Mouse (Mus musculus): ENCODE measurements around the gene Apobec1. TPM values are rescaled to one million over a fixed set of nuclear protein-coding genes. Genes with fewer than 3 reads are reported as not detected.
"Not testable (repeated sequence)": the region's sequence is repeated elsewhere in the genome, so short reads cannot be mapped to it uniquely, and the experiment has no call there.

Apobec1 gene
- 6.3 and 6.5 TPM in 2 replicates for polyA plus RNA-seq (2015; fragmentation: Nextera tagmentation; extraction: Ambion mirVana)

DNA sequence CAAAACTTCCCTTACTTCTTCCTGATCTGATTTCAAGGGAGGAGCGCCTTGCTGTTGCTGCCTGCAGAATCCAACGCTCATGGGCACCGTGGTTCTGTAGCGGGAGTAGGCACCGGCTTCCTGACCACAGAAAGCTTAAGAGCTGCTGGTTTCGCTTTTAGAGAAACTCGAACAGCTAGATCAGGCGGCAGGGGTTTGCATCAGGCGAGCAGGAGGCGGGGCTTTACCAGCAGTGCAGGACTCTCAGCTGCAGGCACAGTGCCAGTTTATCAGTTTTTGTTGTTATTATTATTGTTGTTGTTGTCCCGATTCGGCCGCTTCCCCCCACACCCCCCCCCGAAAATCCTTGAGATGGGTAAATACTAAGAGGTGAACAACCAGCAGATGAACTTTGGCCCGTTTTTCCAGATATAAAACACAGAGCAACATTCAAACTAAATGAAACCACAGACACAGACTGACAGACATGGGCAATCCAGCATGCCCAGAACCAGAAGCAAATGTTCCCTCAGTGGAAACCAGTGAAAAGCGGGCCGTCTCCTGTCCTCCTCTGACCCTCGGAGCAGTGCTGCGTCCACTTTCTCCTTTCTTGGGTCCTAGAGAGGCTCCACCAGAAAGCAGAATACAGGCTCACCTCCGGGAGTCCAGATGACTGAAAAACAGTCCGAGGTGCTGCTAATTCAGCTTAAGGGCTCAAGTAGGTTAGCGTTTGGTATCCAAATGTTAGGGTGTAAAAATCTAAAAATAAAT is at the start of gene Apobec1:
TSS of gene Apobec1 (minus strand) at position 203 of the 750 bp plus-strand sequence.
- Histone ChIP-seq H3K27me3 (no peaks in the 10 kb centered on the region), H3K36me3 (no peaks in the 10 kb centered on the region), H3K9ac (peak within 1 kb of the TSS; percentile 48), H3K4me3 (peak within 1 kb of the TSS; percentile 50), H3K4me1 (no peaks in the 10 kb centered on the region), H3K9me3 (no peaks in the 10 kb centered on the region), H3K4me2 (peak within 1 kb of the TSS; percentile 66), H3K27ac (peak within 1 kb of the TSS; percentile 81)
- 4% methylated on average over 22 of the region's 22 CpGs for WGBS
- peak; percentile 85; the same call in 1 of the 2 replicates for ATAC-seq (ENCODE audit: borderline replicate concordance, extremely low read depth, low FRiP score, low TSS enrichment)

DNA sequence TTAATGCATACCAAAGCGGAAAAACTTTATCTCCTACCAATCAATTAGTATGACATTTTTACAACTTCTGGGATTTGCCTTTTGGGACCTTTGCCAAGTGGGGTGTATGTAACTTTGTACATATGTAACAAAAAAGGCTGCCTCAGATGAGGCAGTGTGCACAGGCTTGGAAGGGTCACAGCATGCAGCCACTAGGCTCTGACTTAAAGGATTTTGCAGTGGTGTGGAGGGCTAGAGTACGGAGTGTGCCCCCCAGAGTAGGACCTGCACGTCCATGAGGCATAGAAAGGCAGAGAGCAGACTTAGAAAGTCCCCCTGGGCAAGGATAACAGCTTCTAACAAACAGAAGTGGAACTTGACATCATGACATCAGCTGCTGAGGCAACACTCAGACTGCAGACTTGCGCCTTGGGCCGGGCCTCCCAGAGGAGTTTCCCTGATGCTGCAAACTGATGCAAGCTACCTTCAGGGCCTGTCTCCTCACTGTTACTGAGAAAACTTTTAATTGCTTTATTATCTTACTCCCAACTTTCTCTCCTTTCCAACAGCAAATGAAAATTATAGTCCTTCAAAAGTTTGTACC is 48.2 kb upstream of the Apobec1 start:
- H3K4me2 ChIP-seq, result no peak overlapping the region
- no peak overlapping the region for H3K9ac ChIP-seq
- H3K9me3 ChIP-seq, result no peaks in the 10 kb centered on the region
- H3K4me1 ChIP-seq, result no peaks in the 10 kb centered on the region
- no peaks in the 10 kb centered on the region for H3K36me3 ChIP-seq
- no peak overlapping the region for H3K27ac ChIP-seq
- ATAC-seq (ENCODE audit: borderline replicate concordance, extremely low read depth, low FRiP score, low TSS enrichment), result no peak
- H3K27me3 ChIP-seq, result no peaks in the 10 kb centered on the region
- WGBS, result 48% methylated on average over 5 of the region's 5 CpGs
- H3K4me3 ChIP-seq, result no peak overlapping the region

DNA sequence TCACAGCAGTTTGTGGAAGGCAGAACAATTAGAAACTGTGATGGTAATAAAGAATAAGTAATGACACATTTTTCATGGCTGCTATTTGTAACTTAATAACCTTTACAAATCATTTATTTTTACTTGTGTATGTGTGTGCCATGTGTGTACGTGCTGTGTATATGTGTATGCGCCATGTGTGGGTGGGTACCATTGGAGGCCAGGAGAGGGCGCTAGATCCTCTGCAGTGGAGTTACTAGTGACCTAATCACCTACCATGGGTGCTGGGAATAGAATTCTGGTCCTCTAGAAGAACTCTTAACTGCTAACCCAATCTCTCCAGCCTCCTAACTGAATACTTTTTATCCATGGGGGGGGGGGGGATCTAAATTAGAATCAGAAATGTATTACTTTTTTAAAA is 47.7 kb upstream of the Apobec1 start:
- Histone ChIP-seq H3K4me1 (no peaks in the 10 kb centered on the region), H3K4me2 (no peak overlapping the region), H3K27me3 (no peaks in the 10 kb centered on the region), H3K27ac (no peak overlapping the region), H3K9me3 (no peaks in the 10 kb centered on the region), H3K9ac (no peak overlapping the region), H3K4me3 (no peak overlapping the region), H3K36me3 (no peaks in the 10 kb centered on the region)
- ATAC-seq (ENCODE audit: borderline replicate concordance, extremely low read depth, low FRiP score, low TSS enrichment), result no peak
- WGBS, result 74% methylated on average over 3 of the region's 3 CpGs

DNA sequence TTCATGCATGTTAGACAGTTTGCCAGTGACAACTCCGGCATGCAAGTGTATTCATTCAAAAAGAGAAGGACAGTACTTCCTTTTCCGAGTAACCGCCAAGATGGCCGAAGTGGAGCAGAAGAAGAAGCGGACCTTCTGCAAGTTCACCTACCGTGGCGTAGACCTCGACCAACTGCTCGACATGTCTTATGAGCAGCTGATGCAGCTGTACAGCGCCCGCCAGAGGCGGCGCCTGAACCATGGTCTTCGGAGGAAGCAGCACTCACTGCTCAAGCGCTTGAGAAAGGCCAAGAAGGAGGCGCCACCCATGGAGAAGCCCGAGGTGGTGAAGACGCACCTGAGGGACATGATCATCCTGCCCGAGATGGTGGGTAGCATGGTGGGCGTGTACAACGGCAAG is 42.0 kb upstream of the Apobec1 start:
- H3K4me2 ChIP-seq; H3K27ac ChIP-seq; H3K27me3 ChIP-seq; H3K9ac ChIP-seq; ATAC-seq (ENCODE audit: borderline replicate concordance, extremely low read depth, low FRiP score, low TSS enrichment); H3K36me3 ChIP-seq; H3K9me3 ChIP-seq; H3K4me1 ChIP-seq; H3K4me3 ChIP-seq: not testable (repeated sequence)
- WGBS, result 93% methylated on average over 21 of the region's 21 CpGs

DNA sequence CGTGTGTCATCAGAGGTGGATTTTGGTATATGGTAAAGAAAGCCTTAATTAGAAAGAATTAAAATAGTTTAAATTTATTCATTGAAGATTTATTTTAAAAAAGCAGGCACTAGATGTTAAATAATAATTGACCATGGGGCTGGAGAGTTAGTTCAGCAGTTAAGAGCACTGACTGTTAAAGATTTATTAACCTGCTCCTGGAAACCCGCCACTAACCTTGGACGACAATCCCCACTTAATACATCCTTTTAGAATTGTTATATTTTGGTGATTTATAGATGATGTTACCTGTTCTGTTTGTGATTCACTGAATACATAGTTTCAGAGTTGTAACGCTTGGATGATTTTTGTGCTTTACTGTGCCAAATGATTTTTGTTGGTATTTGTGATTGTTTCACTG is 35.3 kb upstream of the Apobec1 start:
- H3K9ac ChIP-seq, H3K36me3 ChIP-seq: not testable (repeated sequence)
- 68% methylated on average over 4 of the region's 4 CpGs for WGBS

DNA sequence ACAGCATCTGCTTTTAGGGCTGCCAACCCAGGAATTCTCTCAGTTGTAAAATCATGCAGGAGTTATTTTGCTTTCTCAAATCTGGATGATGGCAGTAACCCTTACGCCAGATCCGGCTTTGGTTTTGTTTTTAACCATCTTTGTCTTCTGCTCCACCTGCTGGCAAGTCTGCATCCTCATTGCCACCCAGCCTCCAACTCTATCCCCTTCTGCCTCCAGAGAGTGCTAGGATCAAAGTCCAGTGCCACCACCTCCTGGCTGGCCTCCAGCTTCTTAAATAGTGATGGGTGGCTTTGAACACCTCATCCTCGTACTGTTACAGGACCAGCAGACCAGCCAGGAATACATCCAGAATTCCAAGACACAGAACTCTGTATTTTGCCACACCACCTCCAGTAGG is 34.4 kb upstream of the Apobec1 start:
- H3K4me1 ChIP-seq, result no peaks in the 10 kb centered on the region
- H3K4me2 ChIP-seq, result no peak overlapping the region
- H3K4me3 ChIP-seq, result no peak overlapping the region
- H3K27ac ChIP-seq, result no peak overlapping the region
- no peaks in the 10 kb centered on the region for H3K36me3 ChIP-seq
- no peaks in the 10 kb centered on the region for H3K27me3 ChIP-seq
- H3K9me3 ChIP-seq, result no peaks in the 10 kb centered on the region
- ATAC-seq (ENCODE audit: borderline replicate concordance, extremely low read depth, low FRiP score, low TSS enrichment), result no peak
- WGBS, result 70% methylated on average over 3 of the region's 3 CpGs
- H3K9ac ChIP-seq, result no peak overlapping the region

More for the DNA sequence above, 35.3 kb upstream of the Apobec1 start:
- not testable (repeated sequence) for H3K27ac ChIP-seq; H3K4me1 ChIP-seq; H3K4me3 ChIP-seq; H3K27me3 ChIP-seq; ATAC-seq (ENCODE audit: borderline replicate concordance, extremely low read depth, low FRiP score, low TSS enrichment); H3K9me3 ChIP-seq; H3K4me2 ChIP-seq

DNA sequence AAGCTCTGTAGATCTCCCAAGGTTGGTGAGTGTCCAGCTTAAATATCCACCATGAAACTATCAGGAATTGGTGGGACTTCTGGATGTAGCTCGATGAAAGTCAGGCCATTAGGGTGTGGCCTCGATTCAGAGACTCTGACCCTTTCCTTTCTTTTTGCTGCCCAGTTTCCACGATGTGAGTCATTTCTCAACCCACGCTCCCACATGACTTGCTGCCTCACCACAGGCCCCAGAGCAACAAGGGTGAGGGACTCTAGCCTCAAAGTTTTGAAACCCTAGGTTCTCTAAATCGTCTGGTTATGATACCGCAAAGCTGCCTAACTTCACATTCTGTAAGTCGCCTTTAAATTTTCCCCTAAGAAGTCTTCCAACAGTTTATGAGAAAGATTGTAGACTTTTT is 33.1 kb upstream of the Apobec1 start:
- no peak overlapping the region for H3K27ac ChIP-seq
- no peak overlapping the region for H3K4me3 ChIP-seq
- no peak overlapping the region for H3K9ac ChIP-seq
- no peak for ATAC-seq (ENCODE audit: borderline replicate concordance, extremely low read depth, low FRiP score, low TSS enrichment)
- no peaks in the 10 kb centered on the region for H3K27me3 ChIP-seq
- no peak overlapping the region for H3K4me2 ChIP-seq
- H3K36me3 ChIP-seq, result no peaks in the 10 kb centered on the region
- 79% methylated on average over 7 of the region's 7 CpGs for WGBS
- no peaks in the 10 kb centered on the region for H3K4me1 ChIP-seq
- H3K9me3 ChIP-seq, result no peaks in the 10 kb centered on the region

DNA sequence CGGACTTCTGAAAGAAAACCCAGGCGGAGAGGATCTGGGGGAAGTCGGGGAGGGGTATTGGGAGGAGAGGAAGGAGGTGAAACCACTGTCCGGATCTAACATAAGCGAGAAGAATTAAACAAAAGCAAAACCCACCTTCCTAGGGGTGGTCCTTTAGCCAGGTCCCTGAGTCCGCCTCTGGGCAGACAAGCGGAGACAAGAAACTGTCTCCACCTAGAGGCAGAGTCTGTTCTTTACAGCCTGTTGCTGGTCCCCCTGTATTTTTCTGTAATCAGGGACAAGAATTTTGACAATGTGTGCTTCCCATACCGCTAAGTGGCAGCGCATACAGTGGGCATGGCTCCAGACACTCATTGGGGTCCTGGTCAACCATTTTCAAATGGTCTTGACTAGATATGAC is 31.2 kb upstream of the Apobec1 start:
- WGBS, result 40% methylated on average over 9 of the region's 9 CpGs
- no peaks in the 10 kb centered on the region for H3K4me1 ChIP-seq
- no peak for ATAC-seq (ENCODE audit: borderline replicate concordance, extremely low read depth, low FRiP score, low TSS enrichment)
- no peaks in the 10 kb centered on the region; the same call in 1 of the 2 replicates for H3K27me3 ChIP-seq
- H3K36me3 ChIP-seq, result no peaks in the 10 kb centered on the region
- no peak overlapping the region for H3K9ac ChIP-seq
- H3K4me2 ChIP-seq, result no peak overlapping the region
- no peaks in the 10 kb centered on the region for H3K9me3 ChIP-seq
- no peak overlapping the region for H3K4me3 ChIP-seq
- no peak overlapping the region for H3K27ac ChIP-seq

DNA sequence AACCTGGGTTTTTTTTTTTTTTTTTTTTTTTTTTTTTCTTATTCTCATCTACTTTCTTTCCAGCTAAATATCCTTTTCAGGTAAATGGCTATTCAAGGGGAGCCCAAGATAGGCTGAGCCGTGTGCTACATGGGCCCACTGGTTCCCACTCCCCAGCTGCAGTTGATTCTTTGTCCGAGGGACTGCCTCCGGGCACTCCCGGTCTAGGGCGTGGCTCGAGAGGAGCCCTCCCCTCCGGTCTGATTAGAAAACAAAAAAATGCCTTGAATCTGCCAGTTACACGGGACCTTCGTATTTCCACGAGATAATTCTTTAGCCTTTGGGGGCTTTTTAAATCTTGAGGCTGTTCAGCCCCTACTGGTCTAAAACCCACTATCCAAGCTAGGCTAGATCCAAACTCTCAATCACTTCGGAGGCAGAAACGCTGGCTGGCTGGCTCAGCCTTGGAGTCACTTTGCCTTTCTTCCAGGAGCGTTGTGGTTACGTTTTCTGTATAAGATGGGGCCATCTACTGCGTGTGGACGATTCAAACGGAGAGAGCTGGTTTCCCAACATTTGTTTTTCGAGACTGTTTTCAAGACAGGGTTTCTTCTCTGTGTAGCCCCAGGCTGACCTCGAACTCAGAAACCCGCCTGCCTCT is 25.3 kb upstream of the Apobec1 start:
- Histone ChIP-seq H3K27ac (no peak overlapping the region), H3K4me1 (no peaks in the 10 kb centered on the region), H3K36me3 (no peaks in the 10 kb centered on the region), H3K9ac (no peak overlapping the region), H3K9me3 (no peaks in the 10 kb centered on the region), H3K4me3 (peak overlapping the region; percentile 21), H3K4me2 (peak overlapping the region; percentile 49), H3K27me3 (peaks cover 6% of the 10 kb centered on the region; the same call in 1 of the 2 replicates)
- no peak for ATAC-seq (ENCODE audit: borderline replicate concordance, extremely low read depth, low FRiP score, low TSS enrichment)
- WGBS, result 22% methylated on average over 20 of the region's 20 CpGs

DNA sequence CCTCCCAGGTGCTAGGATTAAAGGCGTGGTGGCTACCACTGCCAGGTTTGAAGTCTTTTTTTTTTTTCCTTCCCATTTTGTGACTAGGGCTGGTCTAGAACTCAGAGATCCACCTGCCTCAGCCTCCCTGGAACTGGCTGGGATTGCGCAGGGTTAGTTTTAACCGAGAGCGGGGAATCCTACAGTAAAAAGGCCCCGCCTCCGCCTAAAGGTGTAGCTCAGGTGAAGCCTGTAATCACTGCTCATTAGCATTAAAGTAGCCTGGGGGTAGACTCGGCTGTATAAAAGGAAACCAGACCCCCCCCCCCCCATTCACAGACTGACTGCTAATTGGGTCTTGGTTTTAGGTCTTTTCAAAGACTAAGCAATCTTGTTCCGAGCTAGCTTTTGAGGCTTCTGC is 23.9 kb upstream of the Apobec1 start, which contains the start of gene Dppa3:
TSS of gene Dppa3 (plus strand) at position 301 of the 400 bp plus-strand sequence.
- Histone ChIP-seq H3K4me3 (no peak within 1 kb of the TSS; the same call in 1 of the 2 replicates), H3K4me1 (no peaks in the 10 kb centered on the region), H3K4me2 (peak within 1 kb of the TSS; percentile 49; the same call in 1 of the 2 replicates), H3K27ac (no peak within 1 kb of the TSS), H3K9ac (no peak within 1 kb of the TSS), H3K36me3 (no peaks in the 10 kb centered on the region), H3K27me3 (peaks cover 6% of the 10 kb centered on the region; the same call in 1 of the 2 replicates), H3K9me3 (no peaks in the 10 kb centered on the region)
- 90% methylated on average over 8 of the region's 8 CpGs for WGBS
- ATAC-seq (ENCODE audit: borderline replicate concordance, extremely low read depth, low FRiP score, low TSS enrichment), result no peak

DNA sequence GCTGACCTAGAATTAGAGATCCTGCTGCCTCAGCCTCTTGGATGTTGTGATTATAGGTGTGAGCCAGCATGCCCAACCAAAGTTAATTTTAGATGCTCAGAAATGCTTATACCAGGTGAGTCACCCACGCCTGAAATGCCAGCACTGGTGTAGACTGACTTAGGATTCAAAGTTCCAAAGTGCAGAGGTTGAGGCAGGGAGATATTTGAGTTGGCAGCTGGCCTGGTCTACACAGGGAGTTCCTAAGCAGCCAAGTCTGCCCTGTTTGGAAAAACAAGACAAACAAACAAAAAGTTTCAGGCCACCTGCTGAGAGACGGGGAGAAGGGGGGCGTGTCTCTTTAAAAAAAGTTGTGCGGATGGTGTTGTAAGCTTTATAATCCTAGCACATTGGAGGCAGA is 22.9 kb upstream of the Apobec1 start:
- Histone ChIP-seq H3K4me3 (no peak overlapping the region), H3K9ac (no peak overlapping the region), H3K4me2 (no peak overlapping the region), H3K36me3 (no peaks in the 10 kb centered on the region), H3K4me1 (no peaks in the 10 kb centered on the region), H3K9me3 (no peaks in the 10 kb centered on the region), H3K27me3 (peaks cover 6% of the 10 kb centered on the region; the same call in 1 of the 2 replicates), H3K27ac (no peak overlapping the region)
- ATAC-seq (ENCODE audit: borderline replicate concordance, extremely low read depth, low FRiP score, low TSS enrichment), result no peak
- WGBS, result 66% methylated on average over 4 of the region's 4 CpGs

DNA sequence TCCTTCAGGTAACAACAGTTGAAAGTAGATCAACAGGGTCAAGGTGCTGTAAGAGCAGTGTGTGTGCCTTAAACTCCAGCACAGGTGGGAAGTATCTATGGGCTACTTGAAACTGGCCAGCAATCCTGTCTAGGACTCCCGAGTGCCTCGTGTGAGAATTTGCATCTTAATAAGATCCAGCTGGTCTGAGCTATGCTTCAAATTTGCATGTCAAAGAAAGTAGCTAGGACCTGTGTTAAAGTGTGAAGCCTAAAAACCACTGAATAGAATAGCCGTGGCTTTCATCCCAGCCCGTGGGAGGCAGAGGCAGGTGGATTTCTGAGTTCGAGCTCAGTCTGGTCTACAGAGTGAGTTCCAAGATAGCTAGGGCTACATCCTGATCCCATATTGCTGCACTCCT is 22.2 kb upstream of the Apobec1 start:
- H3K9me3 ChIP-seq, result no peaks in the 10 kb centered on the region
- no peak overlapping the region for H3K27ac ChIP-seq
- peaks cover 6% of the 10 kb centered on the region; the same call in 1 of the 2 replicates for H3K27me3 ChIP-seq
- 50% methylated on average over 5 of the region's 5 CpGs for WGBS
- no peaks in the 10 kb centered on the region for H3K4me1 ChIP-seq
- no peak for ATAC-seq (ENCODE audit: borderline replicate concordance, extremely low read depth, low FRiP score, low TSS enrichment)
- no peaks in the 10 kb centered on the region for H3K36me3 ChIP-seq
- no peak overlapping the region for H3K4me2 ChIP-seq
- no peak overlapping the region for H3K9ac ChIP-seq
- H3K4me3 ChIP-seq, result no peak overlapping the region

Data from lung, embryonic 15.5 days (tissue).